Mouse (Mus musculus) cortical plate, adult 2 months (tissue): ENCODE results near the gene Mmrn1. TPM values are rescaled to one million over a fixed set of nuclear protein-coding genes. Genes with fewer than 3 reads are reported as not detected.
"Not testable (repeated sequence)": the region's sequence is repeated elsewhere in the genome, so short reads cannot be mapped to it uniquely, and the experiment has no call there.

Experiments
- H3K27ac ChIP-seq: fragments of 200-500 bp; 2 replicates; pipeline ENCODE4 v1.5.1; 2012; ENCODE audit warnings: low read length, control low read depth, inconsistent platforms; ENCODE audit not compliant: insufficient read depth
- H3K4me1 ChIP-seq: fragments of 200-500 bp; 2 replicates; pipeline ENCODE4 v1.6.1; 2011; ENCODE audit warnings: low read length; ENCODE audit not compliant: control insufficient read depth, insufficient read depth
- H3K4me3 ChIP-seq: fragments of 200-500 bp; 2 replicates; pipeline ENCODE4 v1.5.1; 2011; ENCODE audit warnings: mild to moderate bottlenecking, low read length, control low read depth; ENCODE audit not compliant: insufficient read depth
- CTCF ChIP-seq: fragments of 200-500 bp; IDR thresholded peaks from 2 replicates; pipeline ENCODE4 v1.5.1; 2011; ENCODE audit warnings: mild to moderate bottlenecking, control low read depth, low read length; ENCODE audit not compliant: insufficient read depth; ENCODE audit errors: extremely low read depth
- POLR2A ChIP-seq: fragments of 200-500 bp; IDR thresholded peaks from 2 replicates; pipeline ENCODE4 v1.6.1; 2011; ENCODE audit warnings: mild to moderate bottlenecking, low read length, control low read depth; ENCODE audit not compliant: insufficient read depth; ENCODE audit errors: extremely low read depth
- polyA plus RNA-seq: library from polyadenylated mRNA; depleted of rRNA; stranded (reverse); fragments of >200 nt; gene quantifications from 2 replicates; pipeline ENCODE4 v1.2.3, GENCODE M21; 2012; rRNA removed

Mmrn1 gene
- 0.04 TPM in 1 of 2 replicates, not detected in the other for polyA plus RNA-seq

DNA sequence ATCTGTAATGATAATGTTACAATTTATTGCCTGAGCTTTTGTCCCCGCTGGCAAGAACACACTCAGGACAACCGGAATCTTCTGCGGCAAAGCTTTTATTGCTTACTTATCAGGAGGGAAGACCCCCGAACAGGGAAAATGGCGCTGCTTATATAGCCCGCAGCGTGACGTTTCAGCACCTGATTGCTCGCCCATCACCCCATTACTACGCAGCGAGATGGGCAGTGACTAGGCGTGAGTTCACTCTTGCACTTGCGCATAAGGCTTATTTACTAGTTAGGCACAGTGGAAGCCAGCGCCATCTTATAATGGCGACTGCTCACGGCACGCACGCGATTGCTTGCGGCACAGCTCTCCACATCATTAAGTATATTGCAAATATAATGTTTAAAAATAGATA lies at the start of gene Mmrn1:
Gene Mmrn1, plus strand, starts transcription at position 301 of the 400 bp plus-strand sequence.
- not testable (repeated sequence) for H3K4me3 ChIP-seq, H3K4me1 ChIP-seq, H3K27ac ChIP-seq

GRCm38 (mm10) chr6:60880362-60880761 lies 44.4 kb upstream of the Mmrn1 start:
- Histone ChIP-seq H3K27ac (no peak overlapping the region), H3K4me1 (no peaks in the 10 kb centered on the region), H3K4me3 (no peak overlapping the region)
- TF ChIP-seq CTCF, result no peak
- TF ChIP-seq POLR2A, result no peak

GRCm38 (mm10) chr6:60881534-60881933 lies 43.2 kb upstream of the Mmrn1 start:
- H3K27ac ChIP-seq, result no peak overlapping the region
- H3K4me1 ChIP-seq, result no peaks in the 10 kb centered on the region
- H3K4me3 ChIP-seq, result no peak overlapping the region
- TF ChIP-seq POLR2A, result no peak
- TF ChIP-seq CTCF, result no peak

GRCm38 (mm10) chr6:60907272-60907671 lies 17.5 kb upstream of the Mmrn1 start:
- Histone ChIP-seq H3K27ac (no peak overlapping the region), H3K4me1 (no peaks in the 10 kb centered on the region), H3K4me3 (no peak overlapping the region)
- no peak for TF ChIP-seq POLR2A
- TF ChIP-seq CTCF, result no peak

- TF ChIP-seq POLR2A, result no peak
- TF ChIP-seq CTCF, result peak; percentile 43
- H3K4me1 ChIP-seq, result no peaks in the 10 kb centered on the region
- H3K27ac ChIP-seq, result no peak overlapping the region
- H3K4me3 ChIP-seq, result no peak overlapping the region
Measured at GRCm38 (mm10) chr6:60931364-60931763, 6.6 kb downstream of the Mmrn1 start.

GRCm38 (mm10) chr6:60934835-60935234 lies 10.1 kb downstream of the Mmrn1 start:
- TF ChIP-seq CTCF (no peak), POLR2A (no peak)
- H3K27ac ChIP-seq, result no peak overlapping the region
- H3K4me3 ChIP-seq, result no peak overlapping the region
- H3K4me1 ChIP-seq, result no peaks in the 10 kb centered on the region

DNA sequence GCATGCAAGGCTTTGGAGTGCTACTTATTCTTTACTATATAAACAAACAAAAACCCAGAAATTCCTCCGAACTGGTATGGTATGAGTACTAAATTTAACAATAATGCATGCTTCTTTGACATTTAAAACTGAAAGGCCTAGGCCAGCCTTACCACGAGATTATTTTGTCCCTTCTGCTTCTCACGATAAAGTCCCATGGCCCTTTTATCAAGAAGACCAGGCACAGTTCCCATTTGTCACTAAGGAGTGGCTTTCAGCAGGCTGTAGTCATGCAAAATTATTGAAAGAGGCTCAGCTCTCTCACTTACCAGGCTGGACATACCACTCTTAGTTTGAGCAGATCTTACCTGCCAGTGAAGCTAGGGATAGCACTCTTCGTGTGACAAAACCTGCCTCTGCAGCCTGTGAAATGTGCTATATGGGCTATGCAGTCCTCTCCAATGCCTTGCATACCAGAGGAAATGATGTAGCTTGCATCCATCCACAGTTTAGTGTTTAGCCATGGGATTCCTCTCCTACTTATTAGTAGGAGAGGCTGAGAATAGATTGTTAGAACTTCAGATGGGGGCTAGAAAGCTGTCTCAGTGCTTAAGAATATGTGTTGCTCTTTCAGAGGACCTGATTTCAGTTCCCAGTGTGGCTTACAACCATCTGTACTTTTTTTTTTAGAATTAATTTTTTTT lies 10.8 kb downstream of the Mmrn1 start:
- no peaks in the 10 kb centered on the region for H3K4me1 ChIP-seq
- H3K27ac ChIP-seq, result no peak overlapping the region
- TF ChIP-seq POLR2A (no peak), CTCF (no peak)
- no peak overlapping the region for H3K4me3 ChIP-seq

GRCm38 (mm10) chr6:60944178-60944577 lies 19.4 kb downstream of the Mmrn1 start:
- no peak overlapping the region for H3K27ac ChIP-seq
- no peak overlapping the region for H3K4me3 ChIP-seq
- TF ChIP-seq CTCF (no peak), POLR2A (no peak)
- no peaks in the 10 kb centered on the region for H3K4me1 ChIP-seq

DNA sequence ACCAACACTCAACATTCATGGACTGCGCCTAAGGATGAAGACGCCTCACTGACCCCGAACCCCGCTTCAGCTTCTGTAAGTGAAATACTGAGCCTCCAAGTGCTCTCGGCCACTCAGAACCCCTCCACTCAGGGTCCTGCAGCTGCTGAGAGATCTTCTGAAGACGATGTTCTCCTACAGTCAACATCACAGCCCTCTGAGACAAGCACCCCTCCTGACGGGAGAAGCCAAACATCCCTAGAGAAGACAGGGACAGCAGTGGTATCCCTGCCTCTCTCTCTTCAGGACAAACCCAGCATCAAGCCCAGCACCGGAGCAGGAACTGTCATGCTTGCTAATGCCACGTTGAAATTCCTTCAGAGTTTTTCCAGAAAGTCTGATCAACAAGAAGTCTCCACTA lies 19.8 kb downstream of the Mmrn1 start:
- no peaks in the 10 kb centered on the region for H3K4me1 ChIP-seq
- TF ChIP-seq POLR2A (no peak), CTCF (no peak)
- no peak overlapping the region for H3K4me3 ChIP-seq
- no peak overlapping the region for H3K27ac ChIP-seq

- Histone ChIP-seq H3K4me1 (no peaks in the 10 kb centered on the region), H3K4me3 (no peak overlapping the region), H3K27ac (no peak overlapping the region)
- TF ChIP-seq CTCF, result peak; percentile 66
- no peak for TF ChIP-seq POLR2A
Measured at GRCm38 (mm10) chr6:60950415-60950814, 25.6 kb downstream of the Mmrn1 start.
